Mouse (Mus musculus): Measurements from ENCODE around the gene Mkrn2. TPM values are rescaled to one million over a fixed set of nuclear protein-coding genes. Genes with fewer than 3 reads are reported as not detected.
A peak's percentile ranks its signal among the peaks of the same experiment; 100 is the strongest.

Mkrn2 gene
- 27.1 and 29.0 TPM in 2 replicates for polyA plus RNA-seq (2015; fragmentation: Nextera tagmentation; extraction: Ambion mirVana)

DNA sequence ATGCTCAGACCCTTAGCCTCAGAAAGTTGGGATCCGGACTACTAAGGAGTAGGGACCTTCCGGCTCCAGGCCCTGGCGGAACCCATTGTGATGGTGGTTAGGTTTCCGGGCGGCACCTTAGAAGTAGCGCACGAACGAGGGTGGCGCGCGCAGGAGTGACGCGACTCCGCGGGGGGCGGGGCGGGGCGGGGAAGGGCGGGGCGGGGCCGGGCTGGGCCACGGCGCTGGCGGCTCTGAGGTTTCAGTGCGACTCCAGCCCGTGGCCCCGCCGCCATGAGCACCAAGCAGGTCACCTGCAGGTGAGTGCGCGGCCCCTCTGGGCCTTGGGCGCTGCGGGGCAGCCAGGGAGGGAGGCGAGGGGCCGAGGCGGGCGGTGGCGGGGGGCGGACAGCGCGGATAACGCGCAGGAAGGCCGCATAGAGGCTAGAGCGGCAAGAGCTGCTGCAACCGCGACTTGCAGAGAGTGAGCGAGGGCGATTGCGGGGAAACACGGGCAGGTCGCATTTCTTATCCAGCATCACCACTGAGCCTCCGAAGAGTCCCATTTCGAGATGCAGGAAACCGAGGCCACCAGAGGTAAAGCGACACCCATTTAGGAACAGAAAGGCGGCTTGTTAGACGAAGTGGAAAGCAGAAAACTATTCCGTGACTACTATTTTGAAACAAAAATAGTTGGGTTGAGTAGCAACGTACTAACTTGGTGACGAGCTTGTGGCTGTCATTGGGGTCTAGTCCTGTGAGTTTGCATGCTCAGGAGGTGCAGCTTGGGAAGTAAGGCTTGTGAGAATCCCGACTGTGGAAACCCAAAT is at the start of gene Mkrn2:
Gene Mkrn2, plus strand, starts transcription at position 188 of the 809 bp plus-strand sequence.
- peak within 1 kb of the TSS; percentile 89 for H3K9ac ChIP-seq
- H3K4me3 ChIP-seq: peak within 1 kb of the TSS; percentile 87
- peak within 1 kb of the TSS; percentile 73 for H3K4me2 ChIP-seq
- H3K27me3 ChIP-seq: no peaks in the 10 kb centered on the region
- H3K4me1 ChIP-seq: peaks cover 12% of the 10 kb centered on the region
- no peaks in the 10 kb centered on the region for H3K9me3 ChIP-seq
- no peaks in the 10 kb centered on the region for H3K36me3 ChIP-seq
- under 1% methylated on average over 58 of the region's 61 CpGs for WGBS
- peak within 1 kb of the TSS; percentile 69; the same call in 1 of the 2 replicates for H3K27ac ChIP-seq
- ATAC-seq (ENCODE audit: borderline replicate concordance, extremely low read depth, low FRiP score, low TSS enrichment): peak; percentile 90

DNA sequence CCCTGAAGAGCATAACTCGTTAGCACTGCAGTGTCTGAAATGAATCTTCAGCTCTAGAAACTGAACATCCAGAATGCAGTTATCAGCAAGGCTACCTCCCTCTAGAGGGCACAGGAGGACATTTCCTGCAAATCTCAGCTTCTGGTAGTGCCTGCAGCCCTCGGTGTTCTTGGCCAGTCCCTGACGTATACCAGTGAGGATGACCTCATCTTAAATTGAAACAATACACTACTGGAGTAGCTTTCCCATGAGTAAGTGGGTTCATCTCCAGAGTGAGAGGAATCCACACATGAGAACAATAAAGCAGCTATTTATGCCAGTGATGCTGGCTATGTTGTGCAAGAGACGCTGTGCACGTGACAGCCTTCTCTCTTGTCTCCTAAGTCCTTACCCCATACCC is 46.2 kb upstream of the Mkrn2 start:
- Histone ChIP-seq H3K4me1 (peaks cover 6% of the 10 kb centered on the region), H3K9ac (no peak overlapping the region)
- no peak for ATAC-seq (ENCODE audit: borderline replicate concordance, extremely low read depth, low FRiP score, low TSS enrichment)

DNA sequence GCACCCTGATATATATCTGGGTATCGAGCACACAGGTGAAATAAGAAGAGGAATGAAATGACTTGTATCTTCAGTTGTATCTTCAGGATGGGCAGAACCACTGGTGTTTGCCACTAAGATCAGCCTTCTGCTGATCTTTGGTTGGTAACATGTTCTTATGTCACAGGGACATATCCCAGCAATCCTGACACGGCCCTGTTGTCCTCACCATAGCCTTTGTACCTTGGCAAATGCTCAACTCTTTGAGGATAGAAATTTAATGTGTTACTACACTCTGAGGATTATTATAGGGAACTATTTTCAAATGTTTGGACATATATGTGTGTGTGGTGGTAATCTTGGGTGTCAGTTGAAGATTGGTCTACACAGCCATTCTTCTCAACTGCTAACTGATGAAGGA is 43.5 kb upstream of the Mkrn2 start:
- no peak for ATAC-seq (ENCODE audit: borderline replicate concordance, extremely low read depth, low FRiP score, low TSS enrichment)
- Histone ChIP-seq H3K27ac (no peak overlapping the region), H3K4me1 (peaks cover 6% of the 10 kb centered on the region), H3K9me3 (no peaks in the 10 kb centered on the region), H3K36me3 (peaks cover 33% of the 10 kb centered on the region), H3K9ac (no peak overlapping the region), H3K4me3 (no peak overlapping the region), H3K4me2 (no peak overlapping the region), H3K27me3 (no peaks in the 10 kb centered on the region)
- 89% methylated on average over 2 of the region's 2 CpGs for WGBS

More for the DNA sequence above, 46.2 kb upstream of the Mkrn2 start:
- Histone ChIP-seq H3K27ac (no peak overlapping the region), H3K4me2 (no peak overlapping the region), H3K36me3 (peaks cover 26% of the 10 kb centered on the region), H3K9me3 (no peaks in the 10 kb centered on the region), H3K27me3 (no peaks in the 10 kb centered on the region), H3K4me3 (no peak overlapping the region)
- 79% methylated on average over 5 of the region's 5 CpGs for WGBS

DNA sequence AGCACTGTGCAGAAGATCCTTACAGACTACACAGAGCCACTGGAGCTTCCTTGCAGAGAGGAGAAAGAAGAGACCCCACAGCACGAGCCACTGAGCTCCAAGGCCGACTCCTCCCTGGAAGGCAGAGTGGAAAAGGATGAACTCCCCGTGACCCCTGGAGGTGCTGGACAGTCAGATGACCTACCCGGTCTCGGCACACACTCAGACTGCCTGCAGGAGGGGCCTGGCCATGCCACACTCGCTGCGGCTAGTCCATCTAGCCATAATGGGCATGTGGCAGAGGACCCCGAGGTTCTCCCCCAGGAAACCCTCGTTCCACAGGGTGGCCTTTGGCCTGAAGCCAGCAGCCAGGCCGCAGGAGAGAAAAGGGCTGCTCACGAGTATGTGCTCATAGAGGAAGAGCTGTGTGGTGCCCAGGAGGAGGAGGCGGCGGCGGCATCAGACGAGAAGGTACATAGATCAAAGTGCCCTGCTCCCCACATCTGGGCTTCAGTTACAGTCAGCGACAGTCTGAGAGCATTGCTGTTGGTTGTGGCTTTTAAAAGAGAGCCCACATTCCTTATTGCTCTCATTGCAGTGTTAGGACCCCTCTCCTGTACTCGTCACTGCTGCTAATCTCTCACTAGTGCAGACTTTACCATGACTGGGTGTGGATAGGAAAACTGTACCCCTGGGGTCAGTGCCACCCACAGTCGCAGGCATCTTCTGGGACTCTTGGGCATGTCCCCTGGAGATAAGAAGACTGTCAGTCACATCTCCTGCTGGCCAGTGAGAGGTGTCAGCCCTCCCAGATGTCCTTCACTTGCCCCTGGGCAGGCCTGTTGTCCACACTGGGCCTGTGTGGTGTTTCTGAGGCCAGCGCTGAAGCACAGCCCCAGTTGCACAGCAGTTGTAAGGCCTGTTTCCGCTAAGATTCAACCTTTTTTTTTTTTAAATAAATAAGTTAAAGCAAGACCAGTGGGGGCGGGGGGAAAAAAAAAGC is 41.8 kb upstream of the Mkrn2 start:
- WGBS: 38% methylated on average over 21 of the region's 21 CpGs
- ATAC-seq (ENCODE audit: borderline replicate concordance, extremely low read depth, low FRiP score, low TSS enrichment): no peak
- Histone ChIP-seq H3K27ac (no peak overlapping the region), H3K4me1 (peaks cover 6% of the 10 kb centered on the region), H3K9ac (no peak overlapping the region), H3K36me3 (peaks cover 39% of the 10 kb centered on the region; the same call in 1 of the 2 replicates), H3K4me2 (no peak overlapping the region), H3K4me3 (no peak overlapping the region), H3K27me3 (no peaks in the 10 kb centered on the region), H3K9me3 (no peaks in the 10 kb centered on the region)

DNA sequence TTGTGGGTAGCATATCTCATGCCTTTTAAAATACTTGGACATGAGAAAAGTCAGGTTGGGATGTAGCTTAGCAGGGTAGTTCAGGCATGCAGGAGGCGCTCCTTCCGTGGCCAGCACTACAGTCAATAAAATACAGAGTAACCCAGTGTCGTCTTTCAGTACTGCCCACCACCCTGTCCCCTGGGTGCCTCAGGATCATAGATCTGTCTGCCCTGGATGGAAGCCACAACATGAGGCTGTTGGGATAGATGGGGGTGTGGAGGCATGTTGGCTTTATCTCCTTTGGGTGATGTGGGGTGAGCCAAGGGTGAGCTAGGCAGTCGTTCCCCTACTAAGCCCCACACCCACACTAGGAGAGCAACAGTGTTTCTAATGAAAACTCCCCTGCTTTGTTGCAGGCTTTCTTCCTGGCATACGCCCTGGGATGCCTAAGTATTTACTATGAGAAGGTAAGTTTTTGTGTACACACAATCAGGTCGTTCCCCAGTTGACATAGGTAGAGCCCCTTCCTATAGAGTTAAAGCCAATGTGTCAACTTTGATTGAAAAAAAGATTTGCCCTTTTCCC is 36.1 kb upstream of the Mkrn2 start:
- H3K4me1 ChIP-seq: no peaks in the 10 kb centered on the region
- peaks cover 66% of the 10 kb centered on the region for H3K36me3 ChIP-seq
- no peak overlapping the region for H3K4me2 ChIP-seq
- ATAC-seq (ENCODE audit: borderline replicate concordance, extremely low read depth, low FRiP score, low TSS enrichment): no peak
- H3K27me3 ChIP-seq: no peaks in the 10 kb centered on the region
- WGBS: 78% methylated on average over 6 of the region's 6 CpGs
- no peaks in the 10 kb centered on the region for H3K9me3 ChIP-seq
- H3K4me3 ChIP-seq: no peak overlapping the region
- no peak overlapping the region for H3K27ac ChIP-seq
- H3K9ac ChIP-seq: no peak overlapping the region

DNA sequence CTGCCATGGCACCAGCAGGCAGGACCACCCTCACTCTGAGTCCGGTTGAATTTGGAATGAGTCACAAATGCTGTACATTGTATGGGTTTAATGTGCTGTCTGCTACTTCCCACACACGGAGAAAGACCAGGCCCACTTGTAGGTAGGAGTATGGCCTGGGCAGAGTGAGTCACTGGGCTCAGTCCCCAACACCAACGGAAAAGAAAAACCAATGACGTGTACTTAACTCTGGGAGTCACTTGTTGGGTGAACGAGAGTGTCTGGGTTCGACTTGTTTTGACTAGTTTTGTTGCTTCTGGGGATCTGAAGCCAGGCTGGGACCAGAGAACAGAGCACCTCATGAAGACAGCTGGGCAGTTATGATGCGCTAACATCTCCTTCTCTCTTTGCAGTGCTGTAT is 27.5 kb upstream of the Mkrn2 start:
- 86% methylated on average over 7 of the region's 7 CpGs for WGBS
- Histone ChIP-seq H3K9me3 (no peaks in the 10 kb centered on the region), H3K27ac (no peak overlapping the region), H3K4me1 (no peaks in the 10 kb centered on the region), H3K36me3 (peaks cover 59% of the 10 kb centered on the region), H3K27me3 (no peaks in the 10 kb centered on the region), H3K4me2 (no peak overlapping the region), H3K4me3 (no peak overlapping the region), H3K9ac (no peak overlapping the region)
- ATAC-seq (ENCODE audit: borderline replicate concordance, extremely low read depth, low FRiP score, low TSS enrichment): no peak

DNA sequence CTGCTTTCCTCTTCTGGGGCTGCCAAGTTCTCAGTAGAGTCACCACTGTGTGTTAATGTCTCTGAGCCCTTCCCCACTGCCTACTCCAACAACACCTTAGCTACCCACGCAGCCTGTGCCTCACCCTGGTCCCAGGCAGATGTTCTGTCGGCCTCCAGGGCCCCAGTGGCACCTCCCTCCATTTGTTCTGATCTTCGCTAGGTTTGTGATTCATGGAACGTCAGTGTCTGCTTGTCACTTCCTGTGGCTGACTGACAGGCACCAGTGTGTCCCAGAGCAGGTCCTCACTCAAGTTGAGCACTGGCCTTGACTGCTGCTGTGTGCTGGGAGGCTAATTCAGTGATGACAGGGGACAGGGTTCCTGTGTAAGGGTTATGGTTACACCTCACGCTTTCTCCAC is 24.3 kb upstream of the Mkrn2 start:
- H3K9me3 ChIP-seq: no peaks in the 10 kb centered on the region
- H3K4me1 ChIP-seq: no peaks in the 10 kb centered on the region
- H3K4me2 ChIP-seq: no peak overlapping the region
- H3K27me3 ChIP-seq: no peaks in the 10 kb centered on the region
- WGBS: 79% methylated on average over 5 of the region's 5 CpGs
- H3K36me3 ChIP-seq: peaks cover 41% of the 10 kb centered on the region
- no peak overlapping the region for H3K9ac ChIP-seq
- H3K4me3 ChIP-seq: no peak overlapping the region
- H3K27ac ChIP-seq: no peak overlapping the region
- no peak for ATAC-seq (ENCODE audit: borderline replicate concordance, extremely low read depth, low FRiP score, low TSS enrichment)

DNA sequence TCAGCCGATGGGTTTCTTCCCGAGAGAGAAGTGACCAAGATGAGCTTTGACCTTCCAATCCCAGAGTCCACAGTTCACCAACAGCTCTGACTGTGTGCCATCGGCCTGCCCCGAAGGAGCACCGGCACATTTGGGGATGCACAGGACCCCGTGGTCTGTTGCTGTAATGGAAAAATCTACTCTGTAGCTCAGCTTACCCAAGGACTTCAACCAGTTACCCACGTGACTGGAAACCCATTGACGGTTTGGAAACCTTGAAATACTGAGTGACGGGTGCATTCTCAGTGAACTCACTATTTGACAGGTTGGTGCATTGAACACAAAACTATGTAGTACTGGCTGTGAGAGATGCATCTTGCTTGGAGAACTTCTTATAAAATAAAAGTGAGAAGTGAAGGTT is 23.8 kb upstream of the Mkrn2 start:
- Histone ChIP-seq H3K36me3 (peaks cover 41% of the 10 kb centered on the region), H3K27ac (no peak overlapping the region), H3K4me3 (no peak overlapping the region), H3K4me2 (no peak overlapping the region), H3K27me3 (no peaks in the 10 kb centered on the region), H3K9ac (no peak overlapping the region), H3K4me1 (no peaks in the 10 kb centered on the region), H3K9me3 (no peaks in the 10 kb centered on the region)
- 91% methylated on average over 9 of the region's 9 CpGs for WGBS
- ATAC-seq (ENCODE audit: borderline replicate concordance, extremely low read depth, low FRiP score, low TSS enrichment): no peak

DNA sequence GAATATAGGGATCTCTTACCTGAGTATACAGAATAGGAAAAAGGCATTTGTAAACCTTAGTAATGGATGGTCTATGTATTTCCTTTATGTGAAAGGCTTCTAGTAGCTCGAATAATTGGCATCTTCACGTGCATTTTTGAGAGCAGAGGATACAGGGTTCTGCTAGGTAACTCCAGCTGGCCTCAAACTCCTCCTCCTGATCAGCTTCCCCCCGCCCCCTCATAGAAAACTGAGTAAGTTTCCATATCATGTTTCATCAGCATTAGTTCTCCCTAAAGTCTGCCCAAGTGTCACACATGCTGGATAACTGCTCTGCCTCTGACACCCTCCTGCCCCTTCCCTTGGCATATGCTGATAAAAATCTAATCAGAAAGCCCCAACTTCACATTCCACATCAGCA is 20.9 kb upstream of the Mkrn2 start:
- Histone ChIP-seq H3K4me3 (no peak overlapping the region), H3K27ac (no peak overlapping the region), H3K9ac (no peak overlapping the region), H3K4me1 (no peaks in the 10 kb centered on the region), H3K36me3 (peaks cover 29% of the 10 kb centered on the region), H3K9me3 (no peaks in the 10 kb centered on the region), H3K27me3 (no peaks in the 10 kb centered on the region), H3K4me2 (no peak overlapping the region)
- no peak for ATAC-seq (ENCODE audit: borderline replicate concordance, extremely low read depth, low FRiP score, low TSS enrichment)
- 79% methylated on average over 3 of the region's 3 CpGs for WGBS

DNA sequence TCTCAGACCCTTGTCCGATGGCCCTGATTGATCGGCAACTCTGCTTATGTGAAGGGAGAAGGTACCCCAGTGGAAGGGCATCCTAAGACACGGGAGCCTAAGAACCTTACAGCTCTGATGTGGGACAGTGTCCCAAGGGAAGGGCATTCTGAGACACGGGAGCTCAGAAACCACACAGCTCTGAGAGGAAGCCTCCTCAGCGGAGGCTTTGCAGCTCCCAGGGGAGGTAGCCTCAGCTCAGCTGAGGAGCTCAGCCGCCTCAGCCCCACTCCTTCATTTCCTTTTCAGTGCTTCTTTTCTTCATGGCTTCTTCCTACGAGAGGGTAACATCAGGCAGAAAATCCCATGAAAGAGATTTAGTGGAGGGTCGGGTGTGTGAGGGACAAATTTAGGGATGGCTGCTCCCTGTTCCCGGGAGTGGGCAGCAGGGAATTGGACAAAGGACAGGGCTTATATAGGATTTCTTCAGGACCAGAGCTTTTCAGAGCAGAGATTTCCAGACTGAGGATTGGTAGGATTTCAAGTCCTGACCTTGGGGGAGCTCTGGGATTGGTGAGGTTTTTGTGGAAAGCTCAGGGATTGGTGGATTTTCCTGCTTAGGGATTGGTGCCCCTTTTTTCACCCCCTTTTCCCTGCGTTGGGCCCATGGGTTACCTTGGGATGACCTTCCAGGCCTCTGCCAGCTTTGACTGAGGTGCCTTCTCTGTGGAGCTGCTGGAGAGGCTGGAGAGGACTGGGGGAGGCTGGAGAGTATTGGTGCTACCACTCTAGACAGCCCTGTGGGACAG is 19.2 kb upstream of the Mkrn2 start:
- Histone ChIP-seq H3K9ac (no peak overlapping the region), H3K4me3 (no peak overlapping the region), H3K27ac (no peak overlapping the region), H3K27me3 (no peaks in the 10 kb centered on the region), H3K36me3 (peaks cover 13% of the 10 kb centered on the region; the same call in 1 of the 2 replicates), H3K4me1 (no peaks in the 10 kb centered on the region), H3K4me2 (no peak overlapping the region), H3K9me3 (no peaks in the 10 kb centered on the region)
- whole genome bisulfite sequencing: 83% methylated on average over 10 of the region's 10 CpGs
- no peak for ATAC-seq (ENCODE audit: borderline replicate concordance, extremely low read depth, low FRiP score, low TSS enrichment)
